Mouse (Mus musculus): ENCODE results near the gene Cldn13.

- no peak for TF ChIP-seq POLR2AphosphoS5 (IDR thresholded peaks at IDR 0.05; ENCODE audit: insufficient replicate concordance, low read depth, low read length)
- TF ChIP-seq GATA1 (IDR thresholded peaks at IDR 0.05; ENCODE audit: borderline replicate concordance, low read length): no peak
These were observed 20.0 kb downstream of the Cldn13 start for GRCm38 (mm10) chr5:134895291-134895690.

Measured in G1E (cell line).